Mouse (Mus musculus) kidney, embryonic 15.5 days (tissue): ENCODE measurements around the gene Gm28036. TPM values are rescaled to one million over a fixed set of nuclear protein-coding genes. Genes with fewer than 3 reads are reported as not detected.
A peak's percentile ranks its signal among the peaks of the same experiment; 100 is the strongest.
"Not testable (repeated sequence)": the region's sequence is repeated elsewhere in the genome, so short reads cannot be mapped to it uniquely, and the experiment has no call there.

Experiments used
- ATAC-seq: fragments of 200-750 bp; cut with Nextera tagmentation; replicated peaks from 2 replicates; pipeline ENCODE4 v1.8.0; 2017; ENCODE audit warnings: moderate TSS enrichment; ENCODE audit not compliant: low FRiP score
- H3K27ac ChIP-seq: fragments of 300-500 bp; sonication (generic); 2 replicates; pipeline ENCODE4 v1.5.1; 2015; ENCODE audit warnings: mild to moderate bottlenecking, inconsistent platforms
- H3K27me3 ChIP-seq: fragments of 300-500 bp; sonication (generic); 2 replicates; pipeline ENCODE4 v1.6.1; 2015; ENCODE audit warnings: inconsistent platforms
- H3K36me3 ChIP-seq: fragments of 300-500 bp; sonication (generic); 2 replicates; pipeline ENCODE4 v1.6.1; 2015; ENCODE audit warnings: inconsistent platforms
- H3K4me1 ChIP-seq: fragments of 300-500 bp; sonication (generic); 2 replicates; pipeline ENCODE4 v1.6.1; 2015; ENCODE audit warnings: inconsistent platforms
- H3K4me2 ChIP-seq: fragments of 300-500 bp; sonication (generic); 2 replicates; pipeline ENCODE4 v1.6.1; 2015; ENCODE audit warnings: moderate library complexity, mild to moderate bottlenecking, inconsistent platforms
- H3K4me3 ChIP-seq: fragments of 300-500 bp; sonication (generic); replicated peaks from 2 replicates; pipeline ENCODE4 v1.5.1; 2015; ENCODE audit warnings: mild to moderate bottlenecking, inconsistent platforms
- H3K9ac ChIP-seq: fragments of 300-500 bp; sonication (generic); 2 replicates; pipeline ENCODE4 v1.6.1; 2015; ENCODE audit warnings: mild to moderate bottlenecking, inconsistent platforms
- H3K9me3 ChIP-seq: fragments of 300-500 bp; sonication (generic); replicated peaks from 2 replicates; pipeline ENCODE4 v1.6.1; 2016; ENCODE audit warnings: inconsistent platforms
- WGBS: fragments of 180-500 bp; shearing (Covaris S2); methylation state at CpG from one replicate; pipeline ENCODE4 v1.1.7; 2015; ENCODE audit warnings: mixed read lengths; 5-methylcytosine and 5-hydroxymethylcytosine counted together
- polyA plus RNA-seq: library from polyadenylated mRNA; unstranded; fragments of >200 nt; fragmentation: Nextera tagmentation; extraction: Ambion mirVana; gene quantifications from 2 replicates; pipeline ENCODE4 v1.2.1, GENCODE M21; 2015

The Gm28036 gene
- polyA plus RNA-seq, 1 experiment from 2014 or later: 19.4 TPM

- H3K27me3 ChIP-seq: no peaks in the 10 kb centered on the region
- no peak overlapping the region for H3K9ac ChIP-seq
- ATAC-seq: no peak
- peaks cover 41% of the 10 kb centered on the region for H3K36me3 ChIP-seq
- no peaks in the 10 kb centered on the region for H3K9me3 ChIP-seq
- WGBS: 79% methylated on average over 5 of the region's 5 CpGs
- H3K4me3 ChIP-seq: no peak overlapping the region
- no peak overlapping the region for H3K4me2 ChIP-seq
- no peaks in the 10 kb centered on the region for H3K4me1 ChIP-seq
- H3K27ac ChIP-seq: no peak overlapping the region
These were observed 7.3 kb upstream of the Gm28036 start for GRCm38 (mm10) chr2:156134161-156134560.

GRCm38 (mm10) chr2:156123731-156124130 is 3.2 kb downstream of the Gm28036 start:
- 93% methylated on average over 5 of the region's 5 CpGs for WGBS
- no peak overlapping the region for H3K4me2 ChIP-seq
- H3K27ac ChIP-seq: no peak overlapping the region
- no peak for ATAC-seq
- peaks cover 40% of the 10 kb centered on the region for H3K36me3 ChIP-seq
- 0 out of 2 replicates have a peak, but pooled peaks cover 4% of the 10 kb centered on the region for H3K9me3 ChIP-seq
- H3K9ac ChIP-seq: no peak overlapping the region
- H3K27me3 ChIP-seq: no peaks in the 10 kb centered on the region
- H3K4me3 ChIP-seq: no peak overlapping the region
- H3K4me1 ChIP-seq: no peaks in the 10 kb centered on the region

- no peak overlapping the region for H3K9ac ChIP-seq
- no peaks in the 10 kb centered on the region for H3K27me3 ChIP-seq
- H3K36me3 ChIP-seq: peaks cover 11% of the 10 kb centered on the region; the same call in 1 of the 2 replicates
- no peak overlapping the region for H3K4me3 ChIP-seq
- no peaks in the 10 kb centered on the region for H3K4me1 ChIP-seq
- no peak for ATAC-seq
- no peak overlapping the region for H3K27ac ChIP-seq
- H3K9me3 ChIP-seq: 0 out of 2 replicates have a peak, but pooled peaks cover 4% of the 10 kb centered on the region
- no peak overlapping the region for H3K4me2 ChIP-seq
These were observed 7.3 kb downstream of the Gm28036 start for GRCm38 (mm10) chr2:156119566-156119965.

GRCm38 (mm10) chr2:156112080-156112423 is 14.8 kb downstream of the Gm28036 start:
- H3K4me1 ChIP-seq, H3K9me3 ChIP-seq, H3K27me3 ChIP-seq, ATAC-seq: not testable (repeated sequence)
- peaks cover 13% of the 10 kb centered on the region; the same call in 1 of the 2 replicates for H3K36me3 ChIP-seq
- peak overlapping the region; percentile 93 for H3K27ac ChIP-seq
- peak overlapping the region; percentile 93 for H3K4me3 ChIP-seq
- peak overlapping the region; percentile 97 for H3K9ac ChIP-seq
- WGBS: 24% methylated on average over 5 of the region's 5 CpGs
- peak overlapping the region; percentile 67 for H3K4me2 ChIP-seq

GRCm38 (mm10) chr2:156111358-156112079 is 15.4 kb downstream of the Gm28036 start, which contains the start of the genes Cpne1 and Rbm12:
Cpne1 (minus strand) TSS chr2:156111965.
Rbm12 (minus strand) TSS chr2:156111978.
- Histone ChIP-seq H3K9ac (peak within 1 kb of the TSS; percentile 97), H3K4me1 (peaks cover 13% of the 10 kb centered on the region), H3K4me3 (peak within 1 kb of the TSS; percentile 93), H3K4me2 (peak within 1 kb of the TSS; percentile 67), H3K36me3 (peaks cover 13% of the 10 kb centered on the region; the same call in 1 of the 2 replicates), H3K9me3 (no peaks in the 10 kb centered on the region), H3K27ac (peak within 1 kb of the TSS; percentile 93), H3K27me3 (no peaks in the 10 kb centered on the region)
- under 1% methylated on average over 72 of the region's 74 CpGs for WGBS
- peak; percentile 95 for ATAC-seq

- Histone ChIP-seq H3K36me3 (peaks cover 16% of the 10 kb centered on the region; the same call in 1 of the 2 replicates), H3K27ac (peak overlapping the region; percentile 93), H3K9me3 (no peaks in the 10 kb centered on the region), H3K4me2 (peak overlapping the region; percentile 67), H3K27me3 (no peaks in the 10 kb centered on the region), H3K9ac (peak overlapping the region; percentile 97), H3K4me1 (peaks cover 14% of the 10 kb centered on the region), H3K4me3 (peak overlapping the region; percentile 93)
- peak; percentile 82 for ATAC-seq
- WGBS: under 1% methylated on average over 16 of the region's 16 CpGs
These were observed 16.1 kb downstream of the Gm28036 start for GRCm38 (mm10) chr2:156110627-156111357.

GRCm38 (mm10) chr2:156091926-156092325 is 35.0 kb downstream of the Gm28036 start:
- no peak overlapping the region for H3K9ac ChIP-seq
- peaks cover 63% of the 10 kb centered on the region for H3K36me3 ChIP-seq
- H3K4me1 ChIP-seq: no peaks in the 10 kb centered on the region
- ATAC-seq: no peak
- no peak overlapping the region for H3K4me2 ChIP-seq
- H3K27me3 ChIP-seq: no peaks in the 10 kb centered on the region
- no peaks in the 10 kb centered on the region for H3K9me3 ChIP-seq
- H3K27ac ChIP-seq: no peak overlapping the region
- 78% methylated on average over 5 of the region's 5 CpGs for WGBS
- no peak overlapping the region for H3K4me3 ChIP-seq

- H3K27ac ChIP-seq: no peak overlapping the region
- H3K27me3 ChIP-seq: no peaks in the 10 kb centered on the region
- peaks cover 41% of the 10 kb centered on the region for H3K36me3 ChIP-seq
- no peaks in the 10 kb centered on the region for H3K4me1 ChIP-seq
- no peak overlapping the region for H3K4me3 ChIP-seq
- H3K4me2 ChIP-seq: no peak overlapping the region
- ATAC-seq: no peak
- no peak overlapping the region for H3K9ac ChIP-seq
- H3K9me3 ChIP-seq: no peaks in the 10 kb centered on the region
- 85% methylated on average over 1 of the region's 1 CpGs for WGBS
These were observed 37.1 kb downstream of the Gm28036 start for GRCm38 (mm10) chr2:156089799-156090198.

GRCm38 (mm10) chr2:156087391-156088110 is 39.3 kb downstream of the Gm28036 start:
- Histone ChIP-seq H3K27ac (no peak overlapping the region), H3K27me3 (no peaks in the 10 kb centered on the region), H3K36me3 (peaks cover 31% of the 10 kb centered on the region), H3K9ac (no peak overlapping the region), H3K4me3 (no peak overlapping the region), H3K9me3 (no peaks in the 10 kb centered on the region), H3K4me2 (no peak overlapping the region), H3K4me1 (no peaks in the 10 kb centered on the region)
- no peak for ATAC-seq
- 89% methylated on average over 7 of the region's 7 CpGs for WGBS

- Histone ChIP-seq H3K36me3 (peaks cover 15% of the 10 kb centered on the region), H3K27me3 (no peaks in the 10 kb centered on the region), H3K4me1 (0 out of 2 replicates have a peak, but pooled peaks cover 3% of the 10 kb centered on the region), H3K4me2 (no peak overlapping the region), H3K9me3 (no peaks in the 10 kb centered on the region), H3K27ac (no peak overlapping the region), H3K4me3 (no peak overlapping the region), H3K9ac (no peak overlapping the region)
- WGBS: 91% methylated on average over 3 of the region's 3 CpGs
- no peak for ATAC-seq
These were observed 42.4 kb downstream of the Gm28036 start for GRCm38 (mm10) chr2:156084541-156084940.

- Histone ChIP-seq H3K27me3 (no peaks in the 10 kb centered on the region), H3K27ac (no peak overlapping the region), H3K36me3 (peaks cover 44% of the 10 kb centered on the region), H3K4me1 (0 out of 2 replicates have a peak, but pooled peaks cover 3% of the 10 kb centered on the region), H3K9me3 (no peaks in the 10 kb centered on the region), H3K4me3 (no peak overlapping the region), H3K9ac (no peak overlapping the region), H3K4me2 (no peak overlapping the region)
- ATAC-seq: no peak
- 80% methylated on average over 7 of the region's 7 CpGs for WGBS
These were observed 46.5 kb downstream of the Gm28036 start for GRCm38 (mm10) chr2:156080391-156080790.

- Histone ChIP-seq H3K4me1 (0 out of 2 replicates have a peak, but pooled peaks cover 3% of the 10 kb centered on the region), H3K9me3 (no peaks in the 10 kb centered on the region), H3K9ac (no peak overlapping the region), H3K4me2 (no peak overlapping the region), H3K36me3 (peaks cover 51% of the 10 kb centered on the region), H3K4me3 (no peak overlapping the region), H3K27ac (no peak overlapping the region), H3K27me3 (no peaks in the 10 kb centered on the region)
- WGBS: 39% methylated on average over 4 of the region's 4 CpGs
- ATAC-seq: no peak
These were observed 47.2 kb downstream of the Gm28036 start for GRCm38 (mm10) chr2:156079674-156080073.
